Comparison of ENCODE assay signal across 10 mouse cellular contexts in the genomic region with DNA sequence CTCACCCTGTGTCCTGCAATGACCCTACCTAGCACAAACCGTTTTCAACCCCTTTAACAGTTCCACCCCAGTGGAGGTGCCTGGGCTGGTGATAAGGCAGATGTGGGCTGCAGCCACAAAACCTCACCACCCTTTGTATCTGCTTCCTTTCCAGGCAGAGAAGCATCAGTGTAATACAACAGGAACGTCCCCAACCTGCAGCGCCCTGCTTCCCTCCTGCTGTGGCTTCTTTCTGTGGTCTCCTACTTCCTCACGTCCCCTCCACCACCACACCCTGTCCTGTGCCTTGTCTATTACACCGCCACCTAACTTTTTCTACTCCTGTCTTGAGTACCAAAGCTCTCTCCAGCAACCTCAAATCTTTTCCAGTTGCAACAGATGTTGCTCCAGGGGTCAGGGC. TPM values are rescaled to one million over a fixed set of nuclear protein-coding genes. Genes with fewer than 3 reads are reported as not detected.
DNase-seq lines count a peak whose midpoint lies in the region; ATAC-seq and TF ChIP-seq lines count a peak whose summit lies in the region.
"Had no signal": no experiment of that assay in that cellular context is flagged by ENCODE, and none has a peak within 500 bp of the region (broad histone marks: within the 10 kb centered on the region; RNA-seq: fewer than 3 reads in every experiment).

No protein-coding gene starts in this region.

- H3K27ac ChIP-seq in kidney, adult 2 months (ENCODE audit: insufficient read depth, low read depth, low read length), result no peak overlapping the region
- H3K27ac ChIP-seq: kidney, embryonic 15.5 days had no signal

- TF ChIP-seq CTCF in kidney, adult 2 months (conservative IDR thresholded peaks at IDR 0.05; ENCODE audit: insufficient read depth, insufficient read length, low read depth, low read length), result no peak

- peak; percentile 73 for ATAC-seq in neutrophil, adult 5-6 weeks (ENCODE audit: extremely low read depth, insufficient number of reproducible peaks, low FRiP score, poor library complexity, severe bottlenecking)

- WGBS in kidney, adult 2 months, result 72% methylated on average over 5 of the region's 5 CpGs

- H3K36me3 ChIP-seq in kidney, adult 2 months (ENCODE audit: control insufficient read depth, insufficient read depth, low read length), result no peaks in the 10 kb centered on the region
- H3K36me3 ChIP-seq: kidney, embryonic 15.5 days had no signal

- DNase-seq in heart, adult 11 months, result peak; percentile 89
- no peak for DNase-seq in heart, adult 8-10 months (ENCODE audit: low spot score)
- peak; percentile 66 for DNase-seq in induced T-regulatory cell, adult 2 months (ENCODE audit: low read depth)
- DNase-seq in thymus, postnatal 14 days, result peak; percentile 55
- no peak for DNase-seq in kidney, adult 2 months
- no peak for DNase-seq in cerebellum, adult 8-10 months
- DNase-seq in left cerebral cortex, adult 8-10 months (ENCODE audit: low spot score in 2 of 2), result no peak
- DNase-seq: gastrocnemius, postnatal 36 days had no signal

- no peaks in the 10 kb centered on the region for H3K27me3 ChIP-seq in kidney, adult 2 months (replicated peaks; ENCODE audit: control insufficient read depth, insufficient read depth, low read length)
- H3K27me3 ChIP-seq: kidney, embryonic 15.5 days had no signal

- no peak for TF ChIP-seq POLR2A in kidney, adult 2 months (IDR thresholded peaks at IDR 0.05; ENCODE audit: low read depth, low read length)

- no peak overlapping the region for H3K4me3 ChIP-seq in kidney, adult 2 months (ENCODE audit: insufficient read depth, low read depth, low read length)
- H3K4me3 ChIP-seq: kidney, embryonic 15.5 days had no signal

- no peaks in the 10 kb centered on the region for H3K4me1 ChIP-seq in kidney, adult 2 months (ENCODE audit: control insufficient read depth, insufficient read depth, low read length)

RNA-seq across cellular contexts. Expression of a gene that starts 29.4 kb away (rescaled TPM):
- total RNA-seq in heart, adult 8-10 months (2022), result 1 to 10 TPM; 1.4 to 2.4 (median 1.7) TPM
- 164 and 189 TPM in 2 replicates for total RNA-seq in neutrophil, adult 5-6 weeks (2017)
- 1.5 and 2.2 TPM in 2 replicates for polyA plus RNA-seq in kidney, adult 2 months (2012; rRNA removed)
- 100 to 1,000 TPM in 3 of 4 experiments, 10 to 100 TPM in 1; 96.9 to 118 (median 107) TPM for total RNA-seq in left cerebral cortex, adult 8-10 months (2022)

Comparison
In these comparisons a context has a peak if more than half of its experiments do, and no peak if none do; other contexts are left out.
1. DNase-seq: peak in heart, adult 11 months (single experiment), induced T-regulatory cell, adult 2 months (single experiment) and thymus, postnatal 14 days (single experiment); none in heart, adult 8-10 months (single experiment), kidney, adult 2 months (single experiment), cerebellum, adult 8-10 months (single experiment) and left cerebral cortex, adult 8-10 months (0 of 2).
2. RNA of a gene that starts 29.4 kb away (total RNA-seq): 164 to 189 TPM in neutrophil, adult 5-6 weeks and 96.9 to 118 TPM in left cerebral cortex, adult 8-10 months; 1.4 to 2.4 TPM in heart, adult 8-10 months; every median in the first group is over 10 times any median in the second.